Mouse (Mus musculus): ENCODE measurements around the gene Akt1. TPM values are rescaled to one million over a fixed set of nuclear protein-coding genes. Genes with fewer than 3 reads are reported as not detected.

Akt1 gene
- polyA plus RNA-seq, 1 experiment: 105 TPM

DNA sequence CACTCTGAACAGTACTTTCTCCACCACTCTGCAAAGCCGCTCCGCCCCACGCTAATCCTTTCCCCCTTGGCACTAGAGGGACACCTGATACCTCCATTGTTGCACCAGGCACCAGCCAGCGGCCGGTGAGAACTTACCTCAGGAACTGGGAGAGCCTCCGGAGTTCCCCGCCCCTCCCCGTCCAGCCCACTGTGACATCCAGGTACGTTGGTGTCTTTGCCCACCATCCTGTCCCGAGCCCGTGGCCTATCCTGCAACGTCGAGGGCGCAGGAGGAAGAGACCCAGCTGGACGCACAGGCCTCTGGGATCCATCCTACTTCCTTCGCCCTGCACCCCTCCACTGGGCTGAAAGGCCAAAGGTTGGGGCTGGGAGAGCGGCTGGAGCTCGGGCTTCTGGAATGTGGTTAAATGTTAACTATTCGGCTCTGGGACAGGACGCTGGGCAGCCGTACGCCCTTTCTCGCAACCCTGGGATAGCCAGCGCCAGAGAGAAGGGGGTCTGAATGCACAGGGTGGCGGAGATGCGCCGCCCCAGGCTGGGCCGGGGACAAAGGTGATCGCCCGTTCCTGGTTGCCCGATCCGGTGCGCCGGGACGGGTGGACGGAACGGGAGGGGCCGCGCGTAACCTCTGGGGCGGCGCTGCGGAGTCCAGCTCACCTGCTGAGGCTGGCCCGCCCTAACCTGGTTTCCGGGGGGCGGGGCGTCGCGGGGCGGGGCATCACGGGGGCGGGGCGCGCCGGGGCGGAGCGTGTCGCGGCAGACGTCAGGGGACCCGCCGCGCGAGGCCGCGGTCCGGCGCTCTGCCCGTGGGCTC, 46.9 kb upstream of the Akt1 start:
- Histone ChIP-seq H3K36me3 (ENCODE audit: control insufficient read depth, insufficient read depth, low read length) (no peaks in the 10 kb centered on the region), H3K4me1 (ENCODE audit: control insufficient read depth, insufficient read depth, insufficient read length) (peaks cover 5% of the 10 kb centered on the region; the same call in 1 of the 2 replicates), H3K27me3 (ENCODE audit: control insufficient read depth, insufficient read depth, low read length) (peaks cover 7% of the 10 kb centered on the region; the same call in 1 of the 2 replicates), H3K4me3 (ENCODE audit: extremely low read depth, insufficient read depth, insufficient read length) (peak overlapping the region; percentile 43; the same call in 1 of the 2 replicates), H3K27ac (ENCODE audit: insufficient read depth, low read length) (no peak overlapping the region)
- peak in 1 of 2 experiments; percentile 52 for DNase-seq (ENCODE audit: low read depth in 1 of 2, low spot score in 2 of 2)
- WGBS: 23% methylated on average over 58 of the region's 69 CpGs
- TF ChIP-seq CTCF (IDR thresholded peaks at IDR 0.05; ENCODE audit: extremely low read depth, insufficient read depth, insufficient read length, insufficient replicate concordance) (no peak), POLR2A (IDR thresholded peaks at IDR 0.05; ENCODE audit: low read depth, low read length) (no peak)

GRCm38 (mm10) chr12:112720890-112721423, 46.3 kb upstream of the Akt1 start:
- Histone ChIP-seq H3K27ac (ENCODE audit: insufficient read depth, low read length) (no peak overlapping the region), H3K4me3 (ENCODE audit: extremely low read depth, insufficient read depth, insufficient read length) (no peak overlapping the region), H3K4me1 (ENCODE audit: control insufficient read depth, insufficient read depth, insufficient read length) (peaks cover 5% of the 10 kb centered on the region; the same call in 1 of the 2 replicates), H3K27me3 (ENCODE audit: control insufficient read depth, insufficient read depth, low read length) (peaks cover 7% of the 10 kb centered on the region; the same call in 1 of the 2 replicates), H3K36me3 (ENCODE audit: control insufficient read depth, insufficient read depth, low read length) (no peaks in the 10 kb centered on the region)
- DNase-seq (ENCODE audit: low read depth in 1 of 2, low spot score in 2 of 2): no peak
- no peak for TF ChIP-seq CTCF (IDR thresholded peaks at IDR 0.05; ENCODE audit: extremely low read depth, insufficient read depth, insufficient read length, insufficient replicate concordance)
- TF ChIP-seq POLR2A (IDR thresholded peaks at IDR 0.05; ENCODE audit: low read depth, low read length): no peak
- WGBS: 81% methylated on average over 12 of the region's 12 CpGs

DNA sequence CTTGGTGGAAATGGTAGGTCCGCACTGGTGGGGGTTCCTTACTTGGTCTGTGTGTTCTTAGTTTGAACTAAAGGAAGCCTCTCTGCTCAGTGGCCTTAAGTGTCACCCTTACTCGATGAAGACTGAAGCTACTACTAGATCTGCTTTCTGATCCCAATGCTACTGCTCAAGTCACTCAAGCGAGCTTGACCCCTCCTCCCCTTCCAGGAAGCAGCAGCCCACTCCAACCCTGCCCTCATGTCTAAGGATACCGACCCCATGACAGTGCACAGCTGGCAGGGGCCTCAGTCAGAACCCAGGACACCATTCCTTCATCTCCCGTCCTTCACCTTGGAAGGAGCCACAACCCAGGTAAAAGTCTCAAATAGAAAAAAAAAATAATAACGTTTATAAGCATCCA, 45.5 kb upstream of the Akt1 start, which contains the start of gene Cep170b:
Gene Cep170b, plus strand, starts transcription at position 240 of the 400 bp plus-strand sequence.
- 73% methylated on average over 6 of the region's 6 CpGs for WGBS
- peaks cover 5% of the 10 kb centered on the region; the same call in 1 of the 2 replicates for H3K4me1 ChIP-seq (ENCODE audit: control insufficient read depth, insufficient read depth, insufficient read length)
- peaks cover 7% of the 10 kb centered on the region; the same call in 1 of the 2 replicates for H3K27me3 ChIP-seq (ENCODE audit: control insufficient read depth, insufficient read depth, low read length)
- TF ChIP-seq CTCF (IDR thresholded peaks at IDR 0.05; ENCODE audit: extremely low read depth, insufficient read depth, insufficient read length, insufficient replicate concordance) (no peak), POLR2A (IDR thresholded peaks at IDR 0.05; ENCODE audit: low read depth, low read length) (no peak)
- no peak within 1 kb of the TSS for H3K4me3 ChIP-seq (ENCODE audit: extremely low read depth, insufficient read depth, insufficient read length)
- no peaks in the 10 kb centered on the region for H3K36me3 ChIP-seq (ENCODE audit: control insufficient read depth, insufficient read depth, low read length)
- DNase-seq (ENCODE audit: low read depth in 1 of 2, low spot score in 2 of 2): no peak
- no peak within 1 kb of the TSS for H3K27ac ChIP-seq (ENCODE audit: insufficient read depth, low read length)

DNA sequence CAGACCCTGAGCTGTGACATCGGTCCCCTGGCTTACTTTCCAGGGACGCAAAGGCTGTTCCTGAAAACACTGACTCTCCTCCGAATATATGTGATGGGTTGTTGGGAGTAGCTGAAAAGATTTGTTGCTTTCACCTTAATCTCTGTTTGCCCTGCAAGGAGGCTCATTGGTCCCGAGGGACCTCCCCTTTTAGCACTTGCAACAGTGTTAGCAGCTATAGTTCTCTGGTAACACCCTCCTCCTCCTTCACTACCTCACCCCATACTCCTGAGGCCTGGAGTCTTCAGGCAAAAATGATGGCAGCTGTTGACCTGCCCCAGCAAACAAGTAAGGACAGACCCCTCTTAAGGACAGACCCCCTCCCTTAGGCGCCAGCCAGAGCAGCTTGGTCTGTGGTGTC, 44.3 kb upstream of the Akt1 start:
- no peak overlapping the region for H3K27ac ChIP-seq (ENCODE audit: insufficient read depth, low read length)
- 87% methylated on average over 5 of the region's 5 CpGs for WGBS
- H3K4me3 ChIP-seq (ENCODE audit: extremely low read depth, insufficient read depth, insufficient read length): no peak overlapping the region

GRCm38 (mm10) chr12:112717140-112717539, 42.5 kb upstream of the Akt1 start:
- H3K4me3 ChIP-seq (ENCODE audit: extremely low read depth, insufficient read depth, insufficient read length): no peak overlapping the region
- H3K4me1 ChIP-seq (ENCODE audit: control insufficient read depth, insufficient read depth, insufficient read length): no peaks in the 10 kb centered on the region; the same call in 1 of the 2 replicates
- peak in 1 of 2 experiments; percentile 51 for DNase-seq (ENCODE audit: low read depth in 1 of 2, low spot score in 2 of 2)
- WGBS: 28% methylated on average over 7 of the region's 7 CpGs
- H3K36me3 ChIP-seq (ENCODE audit: control insufficient read depth, insufficient read depth, low read length): no peaks in the 10 kb centered on the region
- peak; percentile 48; the same call in 1 of the 2 replicates for TF ChIP-seq CTCF (IDR thresholded peaks at IDR 0.05; ENCODE audit: extremely low read depth, insufficient read depth, insufficient read length, insufficient replicate concordance)
- TF ChIP-seq POLR2A (IDR thresholded peaks at IDR 0.05; ENCODE audit: low read depth, low read length): no peak
- no peak overlapping the region for H3K27ac ChIP-seq (ENCODE audit: insufficient read depth, low read length)
- no peaks in the 10 kb centered on the region; the same call in 1 of the 2 replicates for H3K27me3 ChIP-seq (ENCODE audit: control insufficient read depth, insufficient read depth, low read length)

More for the DNA sequence above, 44.3 kb upstream of the Akt1 start:
- Histone ChIP-seq H3K4me1 (ENCODE audit: control insufficient read depth, insufficient read depth, insufficient read length) (peaks cover 5% of the 10 kb centered on the region; the same call in 1 of the 2 replicates), H3K36me3 (ENCODE audit: control insufficient read depth, insufficient read depth, low read length) (no peaks in the 10 kb centered on the region), H3K27me3 (ENCODE audit: control insufficient read depth, insufficient read depth, low read length) (peaks cover 7% of the 10 kb centered on the region; the same call in 1 of the 2 replicates)
- no peak for DNase-seq (ENCODE audit: low read depth in 1 of 2, low spot score in 2 of 2)
- TF ChIP-seq POLR2A (IDR thresholded peaks at IDR 0.05; ENCODE audit: low read depth, low read length) (no peak), CTCF (IDR thresholded peaks at IDR 0.05; ENCODE audit: extremely low read depth, insufficient read depth, insufficient read length, insufficient replicate concordance) (no peak)

GRCm38 (mm10) chr12:112713984-112714383, 39.3 kb upstream of the Akt1 start:
- 69% methylated on average over 3 of the region's 3 CpGs for WGBS
- Histone ChIP-seq H3K4me3 (ENCODE audit: extremely low read depth, insufficient read depth, insufficient read length) (no peak overlapping the region), H3K27ac (ENCODE audit: insufficient read depth, low read length) (no peak overlapping the region), H3K36me3 (ENCODE audit: control insufficient read depth, insufficient read depth, low read length) (no peaks in the 10 kb centered on the region), H3K27me3 (ENCODE audit: control insufficient read depth, insufficient read depth, low read length) (no peaks in the 10 kb centered on the region), H3K4me1 (ENCODE audit: control insufficient read depth, insufficient read depth, insufficient read length) (no peaks in the 10 kb centered on the region)
- no peak for DNase-seq (ENCODE audit: low read depth in 1 of 2, low spot score in 2 of 2)
- TF ChIP-seq POLR2A (IDR thresholded peaks at IDR 0.05; ENCODE audit: low read depth, low read length) (no peak), CTCF (IDR thresholded peaks at IDR 0.05; ENCODE audit: extremely low read depth, insufficient read depth, insufficient read length, insufficient replicate concordance) (no peak)
